Mouse (Mus musculus): ENCODE data around the gene Ttll1.

- TF ChIP-seq GATA1 (IDR thresholded peaks at IDR 0.05; ENCODE audit: borderline replicate concordance, low read length) (no peak), FLI1 (IDR thresholded peaks at IDR 0.05; ENCODE audit: low read length) (no peak)
Measured at GRCm38 (mm10) chr15:83538855-83539254, 28.2 kb upstream of the Ttll1 start.
